Mouse (Mus musculus) spleen, adult 12 weeks (tissue): ENCODE results near the gene Ap3b2.
"Not testable (repeated sequence)": the region's sequence is repeated elsewhere in the genome, so short reads cannot be mapped to it uniquely, and the experiment has no call there.

ENCODE experiments used
- DNase-seq: peaks from one replicate; pipeline ENCODE4 v3.0.0; 2022; ENCODE audit warnings: low spot score

The Ap3b2 gene

GRCm38 (mm10) chr7:81493331-81494021 is at the start of gene Ap3b2:
Ap3b2 (minus strand) TSS chr7:81493925.
- peak; percentile 3 for DNase-seq

DNA sequence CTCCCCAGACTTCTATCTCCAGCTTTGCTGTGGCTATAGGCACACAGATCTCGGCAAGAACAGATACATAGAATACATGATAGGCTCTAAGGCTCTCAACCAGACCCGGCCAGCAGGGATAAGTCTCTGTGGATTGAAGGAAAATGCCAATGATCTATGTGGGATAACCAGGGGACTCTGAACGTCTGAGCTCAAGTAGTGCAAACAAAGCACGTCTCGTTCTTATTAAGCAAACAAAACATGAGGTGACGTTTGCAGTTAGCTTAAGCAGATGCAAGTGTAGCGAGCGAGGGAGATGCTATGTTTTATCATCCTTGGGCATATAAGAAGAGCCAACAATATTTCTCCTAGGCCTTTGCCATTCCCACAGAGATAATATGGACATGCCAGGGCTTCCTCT is 49.2 kb upstream of the Ap3b2 start:
- no peak for DNase-seq

GRCm38 (mm10) chr7:81541924-81542524 is 48.3 kb upstream of the Ap3b2 start:
- no peak for DNase-seq

DNA sequence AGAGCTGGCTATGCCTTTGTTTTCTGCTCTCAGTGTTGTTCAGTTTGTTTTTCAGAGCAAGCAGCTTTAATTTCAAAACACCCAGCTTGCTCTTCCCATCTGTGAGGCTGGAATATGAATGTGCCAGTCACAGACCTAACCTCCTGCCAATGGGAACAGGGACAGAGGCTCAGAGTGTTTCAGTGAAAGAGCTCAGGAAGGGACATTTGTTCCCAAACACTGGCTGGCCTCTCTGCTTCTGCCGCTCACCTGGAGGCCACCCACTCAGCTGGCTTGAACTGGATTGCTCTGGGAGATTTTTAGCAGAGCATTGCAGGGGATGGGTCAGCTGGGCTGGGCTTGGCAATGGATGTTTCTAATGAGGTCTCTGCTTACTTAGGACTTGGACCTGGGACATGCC is 47.3 kb upstream of the Ap3b2 start:
- no peak for DNase-seq

GRCm38 (mm10) chr7:81539565-81539964 is 45.8 kb upstream of the Ap3b2 start:
- DNase-seq: no peak

DNA sequence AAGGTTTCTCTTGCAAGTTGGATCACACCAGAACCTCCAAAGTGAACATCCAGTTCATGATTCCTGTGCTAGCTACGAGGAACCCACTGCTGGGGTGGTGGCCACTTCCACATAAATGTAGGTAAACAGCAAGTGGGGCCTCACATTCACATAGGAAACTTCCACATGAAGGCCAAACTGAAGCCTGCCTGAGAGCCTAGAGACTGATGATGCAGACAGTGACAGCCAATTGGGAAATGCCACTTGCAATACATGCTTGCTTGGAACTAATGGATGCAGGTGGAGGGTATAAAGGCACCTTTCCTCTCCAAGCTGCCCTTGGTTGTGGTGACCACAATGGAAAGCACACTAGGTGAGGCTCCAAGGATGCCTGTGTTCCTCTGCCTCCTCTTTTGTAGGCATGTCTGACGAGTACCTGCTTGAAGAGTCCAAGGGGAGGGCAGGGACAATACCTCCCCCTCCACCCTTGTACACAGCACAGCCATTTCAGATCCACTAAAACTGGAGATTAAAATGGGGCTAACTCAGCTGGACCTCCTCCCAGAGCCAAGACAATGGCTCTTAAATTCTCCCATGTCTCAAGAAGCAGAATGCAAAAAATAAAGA is 44.4 kb upstream of the Ap3b2 start:
- DNase-seq: no peak

- DNase-seq: no peak
These were observed 42.8 kb upstream of the Ap3b2 start for GRCm38 (mm10) chr7:81536478-81536877.

- no peak for DNase-seq
These were observed 37.7 kb upstream of the Ap3b2 start for GRCm38 (mm10) chr7:81531462-81531861.

DNA sequence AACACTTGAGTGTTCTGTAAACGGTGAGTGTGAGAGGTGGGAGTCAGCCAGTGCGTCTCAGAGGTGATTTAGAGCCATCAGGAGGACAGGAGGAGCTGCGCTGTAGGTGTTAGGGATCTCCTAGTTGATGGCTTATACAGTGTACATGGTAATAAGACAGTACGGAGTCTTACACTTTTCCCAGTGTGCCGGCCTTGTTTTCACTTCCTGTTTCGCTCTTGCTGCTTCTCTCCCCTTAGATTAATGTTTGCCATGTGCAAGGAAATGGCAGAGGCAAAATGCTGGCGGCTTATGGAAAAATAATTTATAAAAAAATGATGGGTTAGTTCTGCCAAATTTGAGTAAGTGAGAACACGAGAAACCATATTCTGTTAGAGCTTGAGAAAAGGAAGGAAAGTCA is 35.2 kb upstream of the Ap3b2 start:
- no peak for DNase-seq

DNA sequence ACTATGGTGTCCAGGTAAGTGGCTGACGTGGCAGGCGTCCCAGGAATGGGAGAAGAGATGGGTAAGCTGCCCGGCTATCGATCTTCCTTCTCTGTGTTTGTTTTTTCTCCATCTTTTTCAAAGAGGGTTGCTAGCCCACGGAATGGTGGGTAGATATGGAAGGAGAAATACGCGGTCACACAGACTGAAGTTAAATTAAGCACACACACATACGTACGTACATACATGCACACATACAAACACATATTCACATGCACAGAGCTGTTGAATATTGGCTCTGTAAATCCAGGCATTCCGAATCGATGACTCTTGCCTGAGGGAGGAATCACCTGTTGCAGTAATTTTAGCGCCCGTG is 29.9 kb upstream of the Ap3b2 start:
- no peak for DNase-seq

GRCm38 (mm10) chr7:81523008-81523662 is 29.4 kb upstream of the Ap3b2 start:
- DNase-seq: peak; percentile 65

- no peak for DNase-seq
These were observed 22.7 kb upstream of the Ap3b2 start for GRCm38 (mm10) chr7:81516154-81517030.

- no peak for DNase-seq
These were observed 21.3 kb upstream of the Ap3b2 start for GRCm38 (mm10) chr7:81514906-81515590.

- DNase-seq: no peak
These were observed 7.3 kb upstream of the Ap3b2 start for GRCm38 (mm10) chr7:81501050-81501449.

DNA sequence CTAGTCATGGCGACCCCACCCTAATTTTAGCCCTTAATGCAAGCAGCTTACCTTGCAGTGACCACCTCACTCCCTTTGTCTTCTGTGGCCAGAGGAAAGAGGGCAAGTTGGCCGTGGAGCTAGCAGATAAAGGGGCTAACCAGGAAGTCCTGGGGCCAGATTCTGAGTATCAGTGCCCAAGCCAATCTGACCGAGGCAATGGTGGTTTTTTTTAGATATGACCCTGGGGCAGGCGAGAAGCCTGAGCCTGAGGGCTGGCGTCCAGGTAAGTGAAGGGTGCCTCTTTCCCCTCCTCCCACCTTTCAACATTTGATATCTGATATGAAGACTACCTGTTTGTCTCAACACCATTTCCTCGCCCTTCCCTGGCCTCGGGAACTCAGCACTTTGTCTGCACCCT is 4.5 kb upstream of the Ap3b2 start, which contains the start of gene BC048679:
BC048679 (minus strand) TSS at position 101 of the 400 bp plus-strand sequence.
- DNase-seq: no peak

DNA sequence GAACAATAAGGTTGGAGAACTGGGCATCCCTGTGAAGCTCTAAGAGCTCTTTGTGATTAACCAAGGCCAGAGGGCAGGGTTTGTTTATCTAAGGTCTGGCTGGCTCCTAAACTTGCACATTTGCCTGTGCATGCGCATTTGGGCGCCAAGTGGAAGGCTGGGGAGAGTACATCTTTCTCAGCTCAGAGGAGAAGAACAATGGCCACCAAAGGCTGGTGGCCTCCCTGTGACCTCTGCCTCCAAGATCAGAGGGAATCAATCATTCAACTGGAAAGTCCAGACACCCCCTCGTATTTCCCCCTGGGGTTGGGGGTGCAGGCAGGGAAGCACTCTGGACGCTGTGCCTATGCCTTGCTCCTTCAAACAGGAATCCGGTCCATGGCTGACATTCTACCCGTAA is 3.4 kb upstream of the Ap3b2 start:
- DNase-seq: no peak

- DNase-seq: no peak
These were observed 1.1 kb downstream of the Ap3b2 start for GRCm38 (mm10) chr7:81492628-81493027.

- DNase-seq: no peak
These were observed 4.1 kb downstream of the Ap3b2 start for GRCm38 (mm10) chr7:81489649-81490048.

- DNase-seq: no peak
These were observed 12.9 kb downstream of the Ap3b2 start for GRCm38 (mm10) chr7:81480800-81481199.

DNA sequence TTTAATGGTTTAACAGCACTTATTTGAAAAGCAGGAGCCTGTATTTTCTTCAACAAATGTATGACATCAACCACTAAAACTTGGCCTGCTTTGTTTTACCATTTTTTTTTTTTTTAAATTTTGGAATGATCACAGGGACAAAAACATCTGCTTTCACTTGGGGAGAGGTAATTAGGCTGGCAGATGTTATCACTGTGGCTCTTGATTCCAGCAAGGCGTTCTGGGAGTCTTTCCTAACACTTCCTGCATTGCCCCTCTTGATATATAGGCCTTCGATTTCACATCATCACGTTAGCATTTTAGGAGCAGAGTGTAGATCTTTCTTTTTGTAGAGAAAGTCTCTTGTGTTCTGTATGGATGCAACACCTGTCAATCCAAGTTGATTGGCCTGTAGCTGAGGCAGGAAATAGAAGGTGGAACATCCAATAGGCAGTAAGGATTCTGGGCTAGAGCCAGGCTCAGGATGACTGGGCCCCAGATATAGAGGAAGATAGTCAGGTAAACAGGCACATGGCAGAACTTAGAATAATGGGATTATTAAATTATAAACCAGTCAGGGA is 14.1 kb downstream of the Ap3b2 start:
- no peak for DNase-seq

DNA sequence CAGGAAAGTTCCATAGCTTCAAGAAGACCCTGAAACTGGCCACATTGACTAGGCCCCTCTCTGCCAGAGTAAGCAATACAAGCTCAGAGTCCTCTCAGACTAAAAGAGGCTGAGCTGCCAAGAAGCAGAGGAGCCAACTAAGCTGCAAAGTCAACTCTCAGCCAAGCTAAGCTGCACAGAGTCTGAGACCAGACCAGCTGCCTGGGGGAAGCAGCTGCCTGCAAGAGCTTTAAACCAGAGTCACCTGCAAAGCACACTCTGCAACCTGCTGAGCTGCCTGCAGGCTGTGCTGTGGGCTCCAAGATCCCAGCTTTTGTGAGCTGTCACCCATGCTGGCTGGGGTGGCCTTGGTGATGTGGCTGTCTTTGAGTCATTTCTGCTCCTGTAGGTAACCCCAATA is 15.5 kb downstream of the Ap3b2 start:
- DNase-seq: not testable (repeated sequence)
